Mouse (Mus musculus) ovary, adult 2 months (tissue): ENCODE results near the gene Mon2. TPM values are rescaled to one million over a fixed set of nuclear protein-coding genes. Genes with fewer than 3 reads are reported as not detected.

Source experiments
- polyA plus RNA-seq: library from polyadenylated mRNA; depleted of rRNA; stranded (reverse); fragments of >200 nt; gene quantifications from 2 replicates; pipeline ENCODE4 v1.2.3, GENCODE M21; 2012; rRNA removed

The Mon2 gene
- polyA plus RNA-seq, result 50.0 and 52.6 TPM in 2 replicates

DNA sequence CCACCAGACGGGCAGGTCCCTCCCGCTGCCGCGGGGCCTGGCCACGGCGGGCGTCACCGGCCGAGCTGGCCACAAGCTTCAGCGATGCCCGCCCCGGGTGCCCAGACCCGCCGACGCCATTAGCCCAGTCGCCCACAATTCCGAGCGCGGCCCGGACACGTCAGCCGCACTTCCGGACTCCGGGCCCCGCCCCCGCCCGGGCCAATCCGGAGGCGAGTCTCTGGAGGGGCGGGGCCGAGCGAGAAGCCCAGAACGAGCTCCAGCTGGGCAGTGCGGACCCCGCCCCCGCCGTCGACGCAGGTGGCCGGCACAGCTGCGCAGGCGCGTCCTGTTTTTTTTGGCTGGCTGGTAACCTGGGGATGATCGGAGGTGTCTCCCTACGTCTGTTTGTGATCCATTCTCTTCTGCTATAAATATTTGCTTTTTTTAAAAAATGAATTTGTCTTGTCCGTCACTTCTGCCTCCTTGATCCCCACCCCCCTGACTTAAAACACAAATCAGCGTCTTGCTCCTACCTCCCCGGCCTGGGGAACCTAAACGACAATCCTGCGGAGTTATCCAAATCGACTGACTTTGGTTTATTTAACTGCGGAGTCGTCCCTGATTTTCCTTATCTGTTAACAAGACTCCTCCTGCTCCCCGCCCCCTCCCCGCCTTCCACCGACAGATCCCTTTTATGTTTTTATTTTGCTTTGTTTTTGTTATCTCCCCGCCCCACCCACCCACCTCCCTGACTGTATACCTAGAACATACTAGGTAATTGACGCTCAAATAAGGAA lies at the start of gene Mon2:
Mon2 (minus strand) TSS at position 261 of the 779 bp plus-strand sequence.

Other genes with a start within 250 kb of the Mon2 start
- gene Usp15, start 120.5 kb upstream of the Mon2 start, polyA plus RNA-seq, result 2.0 and 2.8 TPM in 2 replicates
- 0.10 and 0.28 TPM in 2 replicates for gene Fam19a2, start 187.5 kb upstream of the Mon2 start, polyA plus RNA-seq